Mouse (Mus musculus) colon, adult 2 months (tissue): Measurements from ENCODE around the gene Trpm1. TPM values are rescaled to one million over a fixed set of nuclear protein-coding genes. Genes with fewer than 3 reads are reported as not detected.

Experiments used
- polyA plus RNA-seq: library from polyadenylated mRNA; depleted of rRNA; stranded (reverse); fragments of >200 nt; gene quantifications from 2 replicates; pipeline ENCODE4 v1.2.3, GENCODE M21; 2012; rRNA removed

Gene Trpm1
- polyA plus RNA-seq: 0.05 TPM in 1 of 2 replicates, not detected in the other

GRCm38 (mm10) chr7:64153535-64153934 is at the start of gene Trpm1:
TSS of gene Trpm1 (plus strand) at chr7:64153835.

GRCm38 (mm10) chr7:64287414-64288091 is 133.9 kb downstream of the Trpm1 start, which contains the start of gene Mtmr10:
TSS of gene Mtmr10 (plus strand) at chr7:64287653.

Other genes starting within 250 kb of the Trpm1 start
- not detected in 2 replicates for gene E030018B13Rik, start 237.0 kb upstream of the Trpm1 start, polyA plus RNA-seq
- 39.2 and 53.7 TPM in 2 replicates for gene Klf13, start 214.9 kb upstream of the Trpm1 start, polyA plus RNA-seq
- 3.3 and 4.1 TPM in 2 replicates for gene Mtmr10, start 133.8 kb downstream of the Trpm1 start, polyA plus RNA-seq
- gene Fan1, start 220.3 kb downstream of the Trpm1 start, polyA plus RNA-seq: 2.9 and 3.1 TPM in 2 replicates
- 0.16 and 0.43 TPM in 2 replicates for gene Mphosph10, start 238.4 kb downstream of the Trpm1 start, polyA plus RNA-seq
- 19.7 and 27.0 TPM in 2 replicates for gene Mcee, start 238.8 kb downstream of the Trpm1 start, polyA plus RNA-seq